Mouse (Mus musculus): ENCODE results near the gene Tmem108.

DNA sequence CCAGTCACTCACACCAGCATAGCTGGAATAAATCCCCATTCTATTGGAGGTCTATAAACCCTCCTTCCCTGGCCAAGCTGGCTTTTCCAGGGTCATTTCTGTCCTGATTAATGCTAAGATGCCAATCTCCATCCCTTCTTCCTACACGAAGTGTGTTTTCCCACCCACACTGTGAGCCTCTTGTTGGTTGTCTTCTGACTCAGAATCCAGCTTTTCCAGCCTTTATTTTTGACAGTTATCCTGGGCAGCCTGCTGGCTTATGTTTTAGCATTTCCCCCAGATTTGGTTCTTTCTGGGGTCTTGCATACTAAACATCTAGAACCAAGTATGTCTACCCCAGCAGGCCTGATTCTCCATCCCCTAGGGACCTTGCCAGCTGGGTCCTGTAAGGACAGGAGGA, 217.0 kb downstream of the Tmem108 start:
- TF ChIP-seq CTCF (IDR thresholded peaks at IDR 0.05; ENCODE audit: low read depth) (no peak), EP300 (IDR thresholded peaks at IDR 0.05; ENCODE audit: low read depth) (no peak)

Data from heart, postnatal 0 days (tissue).